Mouse (Mus musculus): Measurements from ENCODE around the gene Mak. TPM values are rescaled to one million over a fixed set of nuclear protein-coding genes. Genes with fewer than 3 reads are reported as not detected.

Gene Mak
- polyA plus RNA-seq, 1 experiment, result not detected

DNA sequence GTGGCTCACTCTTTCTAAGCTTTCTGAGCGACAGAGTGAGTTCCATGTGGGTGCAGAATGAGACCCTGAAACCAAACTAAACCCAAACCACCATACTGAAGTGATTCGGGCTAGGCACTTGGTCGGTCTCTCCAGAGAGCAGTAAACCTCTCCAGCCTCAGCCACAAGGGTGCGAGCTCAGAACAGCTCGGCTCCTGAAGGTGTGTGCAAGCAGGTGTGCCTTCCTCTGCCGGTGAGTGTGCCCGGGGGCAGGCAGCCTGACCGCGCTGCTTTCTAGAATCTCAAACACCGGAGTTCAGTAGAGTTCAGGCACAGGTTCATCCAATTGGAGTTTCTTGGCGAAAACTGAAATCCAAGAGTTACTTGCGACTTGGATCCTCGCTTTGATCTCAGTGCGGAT lies 34.4 kb upstream of the Mak start, which contains the start of gene Sycp2l:
Gene Sycp2l, plus strand, starts transcription at position 368 of the 400 bp plus-strand sequence.
- Histone ChIP-seq H3K36me3 (ENCODE audit: control insufficient read depth, insufficient read depth) (no peaks in the 10 kb centered on the region), H3ac (ENCODE audit: control insufficient read depth, insufficient read length, low read depth) (no peak within 1 kb of the TSS), H3K79me3 (ENCODE audit: low read depth) (no peaks in the 10 kb centered on the region), H3K79me2 (ENCODE audit: control insufficient read depth, insufficient read depth) (no peaks in the 10 kb centered on the region), H3K27me3 (ENCODE audit: control insufficient read depth, insufficient read depth, insufficient read length) (peaks cover 45% of the 10 kb centered on the region), H3K4me3 (ENCODE audit: insufficient read depth, poor library complexity, severe bottlenecking) (no peak within 1 kb of the TSS)
- TF ChIP-seq MYOD1 (IDR thresholded peaks at IDR 0.05; ENCODE audit: control insufficient read depth, insufficient read length, low read depth) (no peak), CTCF (IDR thresholded peaks at IDR 0.05; ENCODE audit: control insufficient read depth, insufficient read depth, insufficient read length) (no peak), FOSL1 (IDR thresholded peaks at IDR 0.05; ENCODE audit: insufficient read depth, low read length, poor library complexity, severe bottlenecking) (no peak), MYOG (IDR thresholded peaks at IDR 0.05; ENCODE audit: control insufficient read depth, extremely low read depth, insufficient read length) (no peak), USF1 (IDR thresholded peaks at IDR 0.05; ENCODE audit: low read depth) (no peak), MAX (IDR thresholded peaks at IDR 0.05) (no peak), CEBPB (IDR thresholded peaks at IDR 0.05; ENCODE audit: low read depth) (no peak)

DNA sequence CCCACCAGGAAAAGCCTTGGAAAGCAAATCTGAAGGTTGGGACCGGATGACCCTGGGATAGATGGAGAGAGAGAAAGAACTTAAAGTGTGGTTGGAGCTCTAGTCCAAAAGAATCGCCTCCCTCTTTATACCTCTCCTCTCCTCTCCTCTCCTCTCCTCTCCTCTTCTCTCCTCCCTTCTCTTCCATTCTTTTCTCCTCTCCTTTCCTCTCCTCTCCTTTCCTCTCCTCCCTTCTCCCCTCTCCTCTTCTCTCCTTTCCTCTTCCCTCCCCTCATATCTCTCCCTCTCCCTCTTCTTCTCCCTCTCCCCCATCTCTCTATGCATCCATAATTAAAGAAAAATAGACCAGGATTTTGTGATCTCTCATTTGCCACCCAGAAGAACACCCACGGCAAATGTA lies 31.4 kb upstream of the Mak start, which contains the start of gene Gcm2:
Gene Gcm2, minus strand, starts transcription at position 101 of the 400 bp plus-strand sequence.
- Histone ChIP-seq H3K27me3 (ENCODE audit: control insufficient read depth, insufficient read depth, insufficient read length) (peaks cover 58% of the 10 kb centered on the region), H3K36me3 (ENCODE audit: control insufficient read depth, insufficient read depth) (no peaks in the 10 kb centered on the region), H3ac (ENCODE audit: control insufficient read depth, insufficient read length, low read depth) (no peak within 1 kb of the TSS), H3K79me2 (ENCODE audit: control insufficient read depth, insufficient read depth) (no peaks in the 10 kb centered on the region), H3K79me3 (ENCODE audit: low read depth) (no peaks in the 10 kb centered on the region), H3K4me3 (ENCODE audit: insufficient read depth, poor library complexity, severe bottlenecking) (no peak within 1 kb of the TSS)
- no peak for TF ChIP-seq FOSL1 (IDR thresholded peaks at IDR 0.05; ENCODE audit: insufficient read depth, low read length, poor library complexity, severe bottlenecking)
- no peak for TF ChIP-seq MAX (IDR thresholded peaks at IDR 0.05)
- TF ChIP-seq MYOG (IDR thresholded peaks at IDR 0.05; ENCODE audit: control insufficient read depth, extremely low read depth, insufficient read length), result no peak
- no peak for TF ChIP-seq USF1 (IDR thresholded peaks at IDR 0.05; ENCODE audit: low read depth)
- TF ChIP-seq CEBPB (IDR thresholded peaks at IDR 0.05; ENCODE audit: low read depth), result no peak
- no peak for TF ChIP-seq CTCF (IDR thresholded peaks at IDR 0.05; ENCODE audit: control insufficient read depth, insufficient read depth, insufficient read length)
- TF ChIP-seq MYOD1 (IDR thresholded peaks at IDR 0.05; ENCODE audit: control insufficient read depth, insufficient read length, low read depth), result no peak

DNA sequence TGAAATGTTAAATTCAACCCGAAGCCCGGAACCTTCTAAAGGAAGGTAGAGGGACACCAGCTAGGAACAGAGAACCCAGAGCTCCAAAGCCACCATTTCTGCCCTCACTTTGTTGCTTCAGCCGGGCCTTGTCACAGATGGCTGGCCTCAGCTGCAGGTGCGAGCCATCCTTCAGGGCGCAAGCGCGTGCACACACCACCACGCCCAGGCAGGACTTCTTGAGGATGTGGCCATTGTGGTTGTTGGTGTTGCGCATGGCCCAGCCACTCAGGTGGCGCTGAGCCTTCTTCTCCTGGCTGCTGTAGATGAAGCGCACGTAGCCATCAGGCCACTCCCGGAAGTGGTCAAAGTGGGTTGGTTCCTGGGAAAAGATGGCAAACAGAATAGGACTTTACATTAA lies 26.0 kb upstream of the Mak start:
- Histone ChIP-seq H3ac (ENCODE audit: control insufficient read depth, insufficient read length, low read depth) (no peak overlapping the region), H3K79me2 (ENCODE audit: control insufficient read depth, insufficient read depth) (no peaks in the 10 kb centered on the region), H3K36me3 (ENCODE audit: control insufficient read depth, insufficient read depth) (no peaks in the 10 kb centered on the region), H3K4me3 (ENCODE audit: insufficient read depth, poor library complexity, severe bottlenecking) (no peak overlapping the region), H3K79me3 (ENCODE audit: low read depth) (no peaks in the 10 kb centered on the region), H3K27me3 (ENCODE audit: control insufficient read depth, insufficient read depth, insufficient read length) (peaks cover 39% of the 10 kb centered on the region)
- TF ChIP-seq MYOD1 (IDR thresholded peaks at IDR 0.05; ENCODE audit: control insufficient read depth, insufficient read length, low read depth) (no peak), MYOG (IDR thresholded peaks at IDR 0.05; ENCODE audit: control insufficient read depth, extremely low read depth, insufficient read length) (no peak), FOSL1 (IDR thresholded peaks at IDR 0.05; ENCODE audit: insufficient read depth, low read length, poor library complexity, severe bottlenecking) (no peak), USF1 (IDR thresholded peaks at IDR 0.05; ENCODE audit: low read depth) (no peak), CEBPB (IDR thresholded peaks at IDR 0.05; ENCODE audit: low read depth) (no peak), CTCF (IDR thresholded peaks at IDR 0.05; ENCODE audit: control insufficient read depth, insufficient read depth, insufficient read length) (no peak), MAX (IDR thresholded peaks at IDR 0.05) (no peak)

DNA sequence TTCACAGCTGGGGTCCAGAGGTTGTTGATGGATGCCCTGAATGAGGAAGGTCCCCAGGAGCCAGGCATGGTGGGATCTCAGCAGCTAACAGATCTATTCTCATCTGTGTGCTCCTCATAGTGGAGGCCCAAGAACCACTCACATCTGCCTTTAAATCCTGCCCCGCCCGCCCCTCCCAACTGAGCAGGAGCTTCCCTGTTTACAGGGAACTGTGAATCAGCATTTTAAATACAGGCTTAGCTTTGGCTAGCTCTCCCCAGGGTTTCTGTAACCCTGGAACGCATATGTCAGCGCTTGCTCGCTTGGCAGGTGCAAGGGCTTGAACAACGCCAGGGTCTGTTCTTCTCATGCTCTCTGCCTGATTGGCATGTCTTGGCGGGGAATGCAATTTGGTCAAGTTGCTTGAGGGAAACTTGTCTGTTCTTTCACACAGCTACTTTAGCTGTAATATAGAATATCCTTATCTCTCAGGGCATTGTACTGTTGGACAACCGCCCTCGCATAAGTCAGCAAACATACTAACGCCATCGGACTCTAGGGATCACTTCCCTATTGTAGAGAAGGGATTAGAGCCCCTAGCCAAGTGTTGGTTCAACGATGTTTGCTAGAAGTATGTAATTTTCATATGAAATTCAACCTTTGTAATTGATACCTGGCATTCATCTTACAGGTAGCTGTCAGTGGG lies 24.5 kb upstream of the Mak start:
- Histone ChIP-seq H3K4me3 (ENCODE audit: insufficient read depth, poor library complexity, severe bottlenecking) (no peak overlapping the region), H3ac (ENCODE audit: control insufficient read depth, insufficient read length, low read depth) (no peak overlapping the region), H3K79me2 (ENCODE audit: control insufficient read depth, insufficient read depth) (no peaks in the 10 kb centered on the region), H3K27me3 (ENCODE audit: control insufficient read depth, insufficient read depth, insufficient read length) (peaks cover 25% of the 10 kb centered on the region), H3K79me3 (ENCODE audit: low read depth) (no peaks in the 10 kb centered on the region), H3K36me3 (ENCODE audit: control insufficient read depth, insufficient read depth) (no peaks in the 10 kb centered on the region)
- TF ChIP-seq FOSL1 (IDR thresholded peaks at IDR 0.05; ENCODE audit: insufficient read depth, low read length, poor library complexity, severe bottlenecking), result no peak
- no peak for TF ChIP-seq CEBPB (IDR thresholded peaks at IDR 0.05; ENCODE audit: low read depth)
- no peak for TF ChIP-seq CTCF (IDR thresholded peaks at IDR 0.05; ENCODE audit: control insufficient read depth, insufficient read depth, insufficient read length)
- no peak for TF ChIP-seq MAX (IDR thresholded peaks at IDR 0.05)
- no peak for TF ChIP-seq MYOG (IDR thresholded peaks at IDR 0.05; ENCODE audit: control insufficient read depth, extremely low read depth, insufficient read length)
- no peak for TF ChIP-seq USF1 (IDR thresholded peaks at IDR 0.05; ENCODE audit: low read depth)
- TF ChIP-seq MYOD1 (IDR thresholded peaks at IDR 0.05; ENCODE audit: control insufficient read depth, insufficient read length, low read depth), result no peak

DNA sequence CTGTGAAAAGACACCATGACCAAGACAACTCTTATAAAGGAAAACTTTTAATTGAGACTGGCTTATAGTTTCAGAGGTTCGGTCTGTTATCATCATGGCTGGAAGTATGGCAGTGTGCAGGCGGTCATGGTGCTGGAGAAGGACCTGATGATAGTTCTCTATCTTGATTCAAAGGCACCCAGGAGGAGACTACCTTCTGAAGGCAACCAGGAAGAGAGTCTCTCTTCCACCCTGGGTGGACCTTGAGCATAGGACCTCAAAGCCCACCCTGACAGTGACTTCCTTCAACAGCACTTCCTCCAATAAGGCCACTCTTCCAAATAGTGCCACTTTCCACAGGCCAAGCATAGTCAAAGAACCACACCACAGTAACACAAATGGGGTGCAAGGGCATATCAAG lies 20.5 kb upstream of the Mak start:
- H3K36me3 ChIP-seq (ENCODE audit: control insufficient read depth, insufficient read depth), result no peaks in the 10 kb centered on the region
- no peaks in the 10 kb centered on the region for H3K79me2 ChIP-seq (ENCODE audit: control insufficient read depth, insufficient read depth)
- H3ac ChIP-seq (ENCODE audit: control insufficient read depth, insufficient read length, low read depth), result no peak overlapping the region
- TF ChIP-seq MYOG (IDR thresholded peaks at IDR 0.05; ENCODE audit: control insufficient read depth, extremely low read depth, insufficient read length) (no peak), USF1 (IDR thresholded peaks at IDR 0.05; ENCODE audit: low read depth) (no peak), MYOD1 (IDR thresholded peaks at IDR 0.05; ENCODE audit: control insufficient read depth, insufficient read length, low read depth) (no peak), CTCF (IDR thresholded peaks at IDR 0.05; ENCODE audit: control insufficient read depth, insufficient read depth, insufficient read length) (no peak), FOSL1 (IDR thresholded peaks at IDR 0.05; ENCODE audit: insufficient read depth, low read length, poor library complexity, severe bottlenecking) (no peak)
- H3K27me3 ChIP-seq (ENCODE audit: control insufficient read depth, insufficient read depth, insufficient read length), result peaks cover 17% of the 10 kb centered on the region
- no peak overlapping the region for H3K4me3 ChIP-seq (ENCODE audit: insufficient read depth, poor library complexity, severe bottlenecking)
- no peaks in the 10 kb centered on the region for H3K79me3 ChIP-seq (ENCODE audit: low read depth)
